Mouse (Mus musculus): ENCODE data around the gene Fcgr2b. TPM values are rescaled to one million over a fixed set of nuclear protein-coding genes. Genes with fewer than 3 reads are reported as not detected.
A peak's percentile ranks its signal among the peaks of the same experiment; 100 is the strongest.
"Not testable (repeated sequence)": the region's sequence is repeated elsewhere in the genome, so short reads cannot be mapped to it uniquely, and the experiment has no call there.

Gene Fcgr2b
- polyA plus RNA-seq, 1 experiment from 2014 or later, result not detected

DNA sequence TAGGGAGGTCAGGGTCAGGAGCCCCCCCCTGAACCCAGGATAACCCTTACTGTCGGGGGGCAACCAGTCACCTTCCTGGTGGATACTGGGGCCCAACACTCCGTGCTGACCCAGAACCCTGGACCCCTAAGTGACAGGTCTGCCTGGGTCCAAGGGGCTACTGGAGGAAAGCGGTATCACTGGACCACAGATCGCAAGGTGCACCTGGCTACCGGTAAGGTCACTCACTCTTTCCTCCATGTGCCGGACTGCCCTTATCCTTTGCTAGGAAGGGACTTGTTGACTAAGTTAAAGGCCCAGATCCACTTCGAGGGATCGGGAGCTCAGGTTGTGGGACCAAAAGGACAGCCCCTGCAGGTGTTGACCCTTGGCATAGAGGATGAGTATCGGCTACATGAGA lies 32.2 kb downstream of the Fcgr2b start:
- H3K27ac ChIP-seq (ENCODE audit: low read depth, low read length); ATAC-seq (ENCODE audit: low FRiP score); H3K9me3 ChIP-seq (ENCODE audit: control insufficient read depth, low read length); H3K27me3 ChIP-seq (ENCODE audit: control insufficient read depth, insufficient read depth, low read length); H3K4me3 ChIP-seq (ENCODE audit: low read depth, low read length); H3K36me3 ChIP-seq (ENCODE audit: control insufficient read depth, insufficient read depth, low read length); DNase-seq (ENCODE audit: low spot score, missing footprints); H3K4me2 ChIP-seq; H3K4me1 ChIP-seq (ENCODE audit: control insufficient read depth, insufficient read depth, low read length); H3K9ac ChIP-seq (ENCODE audit: low read length): not testable (repeated sequence)
- WGBS, result 92% methylated on average over 9 of the region's 9 CpGs

- Histone ChIP-seq H3K36me3 (ENCODE audit: control insufficient read depth, insufficient read depth, low read length) (no peaks in the 10 kb centered on the region), H3K27me3 (ENCODE audit: control insufficient read depth, insufficient read depth, low read length) (no peaks in the 10 kb centered on the region), H3K4me1 (ENCODE audit: control insufficient read depth, insufficient read depth, low read length) (no peaks in the 10 kb centered on the region), H3K4me3 (ENCODE audit: low read depth, low read length) (no peak overlapping the region), H3K27ac (ENCODE audit: low read depth, low read length) (no peak overlapping the region), H3K9me3 (ENCODE audit: control insufficient read depth, low read length) (peaks cover 2% of the 10 kb centered on the region; the same call in 1 of the 2 replicates), H3K4me2 (no peak overlapping the region), H3K9ac (ENCODE audit: low read length) (no peak overlapping the region)
- ATAC-seq (ENCODE audit: low FRiP score), result no peak
- 90% methylated on average over 12 of the region's 12 CpGs for WGBS
- no peak for DNase-seq (ENCODE audit: low spot score, missing footprints)
Observed at GRCm38 (mm10) chr1:170939255-170939654, 37.1 kb downstream of the Fcgr2b start.

- Histone ChIP-seq H3K27ac (ENCODE audit: low read depth, low read length) (no peak overlapping the region), H3K36me3 (ENCODE audit: control insufficient read depth, insufficient read depth, low read length) (no peaks in the 10 kb centered on the region), H3K27me3 (ENCODE audit: control insufficient read depth, insufficient read depth, low read length) (no peaks in the 10 kb centered on the region), H3K4me3 (ENCODE audit: low read depth, low read length) (no peak overlapping the region), H3K9me3 (ENCODE audit: control insufficient read depth, low read length) (no peaks in the 10 kb centered on the region), H3K4me1 (ENCODE audit: control insufficient read depth, insufficient read depth, low read length) (no peaks in the 10 kb centered on the region), H3K4me2 (no peak overlapping the region), H3K9ac (ENCODE audit: low read length) (no peak overlapping the region)
- DNase-seq (ENCODE audit: low spot score, missing footprints) (no peak), ATAC-seq (ENCODE audit: low FRiP score) (no peak)
- 92% methylated on average over 2 of the region's 2 CpGs for WGBS
Observed at GRCm38 (mm10) chr1:170934383-170934782, 42.0 kb downstream of the Fcgr2b start.

DNA sequence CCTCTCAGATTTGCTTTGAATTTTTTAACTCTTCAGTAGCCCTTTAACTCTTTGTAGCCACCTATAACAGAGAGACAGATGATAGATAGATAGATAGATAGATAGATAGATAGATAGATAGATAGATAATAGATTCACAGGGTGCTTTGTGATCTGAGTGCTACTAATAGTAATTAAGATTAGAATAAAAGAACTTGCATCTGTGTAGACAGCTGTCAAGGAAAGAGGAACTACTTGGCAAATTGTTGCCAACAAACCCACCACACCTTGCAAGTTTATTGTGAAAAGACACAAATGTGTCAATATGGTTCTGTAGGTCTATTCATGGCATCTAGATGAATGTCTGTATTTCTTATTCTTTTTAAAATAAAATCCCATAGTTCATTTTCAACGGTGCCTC lies 42.4 kb downstream of the Fcgr2b start:
- Histone ChIP-seq H3K9ac (ENCODE audit: low read length) (no peak overlapping the region), H3K27ac (ENCODE audit: low read depth, low read length) (no peak overlapping the region), H3K4me1 (ENCODE audit: control insufficient read depth, insufficient read depth, low read length) (no peaks in the 10 kb centered on the region), H3K36me3 (ENCODE audit: control insufficient read depth, insufficient read depth, low read length) (no peaks in the 10 kb centered on the region), H3K27me3 (ENCODE audit: control insufficient read depth, insufficient read depth, low read length) (no peaks in the 10 kb centered on the region), H3K4me2 (no peak overlapping the region), H3K9me3 (ENCODE audit: control insufficient read depth, low read length) (no peaks in the 10 kb centered on the region), H3K4me3 (ENCODE audit: low read depth, low read length) (no peak overlapping the region)
- ATAC-seq (ENCODE audit: low FRiP score) (no peak), DNase-seq (ENCODE audit: low spot score, missing footprints) (no peak)
- 83% methylated on average over 1 of the region's 1 CpGs for WGBS

DNA sequence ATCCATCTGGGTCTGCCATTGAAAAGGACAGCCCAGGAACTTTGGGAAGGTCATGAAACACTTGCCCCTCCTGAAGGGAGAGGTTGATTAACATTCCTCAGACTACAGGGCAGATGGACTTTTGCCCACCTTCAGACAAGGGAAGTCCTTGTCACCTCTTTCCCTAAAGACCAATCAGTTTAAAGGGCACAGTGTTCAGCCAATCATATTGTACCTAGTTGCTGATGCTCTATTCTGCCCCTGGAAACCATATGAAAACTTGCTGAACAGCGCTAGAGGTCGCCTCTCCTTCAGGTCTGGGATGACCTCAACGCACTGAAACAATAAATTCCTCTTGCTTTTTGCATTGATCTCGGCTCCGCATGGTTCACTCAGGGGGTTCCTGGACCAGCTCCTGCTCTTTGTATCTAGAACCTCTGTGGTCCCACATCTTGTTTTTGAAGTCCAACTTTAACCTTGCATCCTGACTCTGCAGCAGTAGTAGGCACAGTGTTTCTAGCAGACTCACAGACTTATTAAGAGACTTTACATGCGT lies 42.9 kb downstream of the Fcgr2b start:
- Histone ChIP-seq H3K9me3 (ENCODE audit: control insufficient read depth, low read length) (no peaks in the 10 kb centered on the region), H3K36me3 (ENCODE audit: control insufficient read depth, insufficient read depth, low read length) (no peaks in the 10 kb centered on the region), H3K27ac (ENCODE audit: low read depth, low read length) (no peak overlapping the region), H3K9ac (ENCODE audit: low read length) (no peak overlapping the region), H3K4me3 (ENCODE audit: low read depth, low read length) (no peak overlapping the region), H3K4me1 (ENCODE audit: control insufficient read depth, insufficient read depth, low read length) (no peaks in the 10 kb centered on the region), H3K27me3 (ENCODE audit: control insufficient read depth, insufficient read depth, low read length) (no peaks in the 10 kb centered on the region), H3K4me2 (no peak overlapping the region)
- ATAC-seq (ENCODE audit: low FRiP score) (no peak), DNase-seq (ENCODE audit: low spot score, missing footprints) (no peak)
- WGBS, result 73% methylated on average over 6 of the region's 6 CpGs

DNA sequence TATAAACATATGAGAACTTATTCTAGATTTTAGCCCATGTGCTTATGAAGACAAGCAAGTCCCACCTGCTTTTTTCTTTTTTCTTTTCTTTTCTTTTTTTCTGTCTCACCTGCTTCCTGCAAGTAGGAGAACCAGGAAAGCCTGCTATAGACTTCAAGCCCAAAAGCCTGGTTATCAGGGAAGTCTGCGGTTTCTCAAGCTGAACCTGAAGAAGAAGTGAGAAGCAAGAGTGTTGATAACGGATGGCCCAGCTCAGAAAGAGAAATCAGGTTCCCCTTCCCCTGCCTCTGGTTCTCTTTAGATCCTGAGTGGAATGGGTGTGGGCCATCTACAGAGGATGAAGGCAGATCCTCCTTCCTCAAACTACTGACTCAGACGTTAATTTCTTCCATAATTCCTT lies 44.3 kb downstream of the Fcgr2b start:
- ATAC-seq (ENCODE audit: low FRiP score) (no peak), DNase-seq (ENCODE audit: low spot score, missing footprints) (no peak)
- Histone ChIP-seq H3K4me2 (no peak overlapping the region), H3K4me3 (ENCODE audit: low read depth, low read length) (no peak overlapping the region), H3K9me3 (ENCODE audit: control insufficient read depth, low read length) (no peaks in the 10 kb centered on the region), H3K27ac (ENCODE audit: low read depth, low read length) (no peak overlapping the region), H3K36me3 (ENCODE audit: control insufficient read depth, insufficient read depth, low read length) (no peaks in the 10 kb centered on the region), H3K27me3 (ENCODE audit: control insufficient read depth, insufficient read depth, low read length) (no peaks in the 10 kb centered on the region), H3K9ac (ENCODE audit: low read length) (no peak overlapping the region), H3K4me1 (ENCODE audit: control insufficient read depth, insufficient read depth, low read length) (no peaks in the 10 kb centered on the region)
- WGBS, result 86% methylated on average over 3 of the region's 3 CpGs

- no peak overlapping the region for H3K4me2 ChIP-seq
- H3K27ac ChIP-seq (ENCODE audit: low read depth, low read length), result no peak overlapping the region
- H3K36me3 ChIP-seq (ENCODE audit: control insufficient read depth, insufficient read depth, low read length), result no peaks in the 10 kb centered on the region
- H3K27me3 ChIP-seq (ENCODE audit: control insufficient read depth, insufficient read depth, low read length), result no peaks in the 10 kb centered on the region
- no peak overlapping the region for H3K9ac ChIP-seq (ENCODE audit: low read length)
- H3K4me3 ChIP-seq (ENCODE audit: low read depth, low read length), result no peak overlapping the region
- DNase-seq (ENCODE audit: low spot score, missing footprints) (peak; percentile 64), ATAC-seq (ENCODE audit: low FRiP score) (no peak)
- H3K4me1 ChIP-seq (ENCODE audit: control insufficient read depth, insufficient read depth, low read length), result no peaks in the 10 kb centered on the region
- H3K9me3 ChIP-seq (ENCODE audit: control insufficient read depth, low read length), result no peaks in the 10 kb centered on the region
- 81% methylated on average over 4 of the region's 4 CpGs for WGBS
Observed at GRCm38 (mm10) chr1:170929245-170929644, 47.1 kb downstream of the Fcgr2b start.

GRCm38 (mm10) chr1:170928467-170928866 lies 47.9 kb downstream of the Fcgr2b start:
- DNase-seq (ENCODE audit: low spot score, missing footprints) (no peak), ATAC-seq (ENCODE audit: low FRiP score) (no peak)
- H3K36me3 ChIP-seq (ENCODE audit: control insufficient read depth, insufficient read depth, low read length), result no peaks in the 10 kb centered on the region
- H3K9ac ChIP-seq (ENCODE audit: low read length), result no peak overlapping the region
- H3K9me3 ChIP-seq (ENCODE audit: control insufficient read depth, low read length), result no peaks in the 10 kb centered on the region
- no peak overlapping the region for H3K4me3 ChIP-seq (ENCODE audit: low read depth, low read length)
- no peaks in the 10 kb centered on the region for H3K27me3 ChIP-seq (ENCODE audit: control insufficient read depth, insufficient read depth, low read length)
- H3K27ac ChIP-seq (ENCODE audit: low read depth, low read length), result no peak overlapping the region
- H3K4me2 ChIP-seq, result no peak overlapping the region
- WGBS, result 88% methylated on average over 2 of the region's 2 CpGs
- H3K4me1 ChIP-seq (ENCODE audit: control insufficient read depth, insufficient read depth, low read length), result no peaks in the 10 kb centered on the region

- H3K4me3 ChIP-seq (ENCODE audit: low read depth, low read length), result no peak within 1 kb of the TSS
- 80% methylated on average over 3 of the region's 3 CpGs for WGBS
- no peaks in the 10 kb centered on the region for H3K4me1 ChIP-seq (ENCODE audit: control insufficient read depth, insufficient read depth, low read length)
- DNase-seq (ENCODE audit: low spot score, missing footprints) (no peak), ATAC-seq (ENCODE audit: low FRiP score) (no peak)
- H3K27ac ChIP-seq (ENCODE audit: low read depth, low read length), result no peak within 1 kb of the TSS
- no peak within 1 kb of the TSS for H3K4me2 ChIP-seq
- no peaks in the 10 kb centered on the region for H3K27me3 ChIP-seq (ENCODE audit: control insufficient read depth, insufficient read depth, low read length)
- no peaks in the 10 kb centered on the region for H3K36me3 ChIP-seq (ENCODE audit: control insufficient read depth, insufficient read depth, low read length)
- no peak within 1 kb of the TSS for H3K9ac ChIP-seq (ENCODE audit: low read length)
- H3K9me3 ChIP-seq (ENCODE audit: control insufficient read depth, low read length), result no peaks in the 10 kb centered on the region
Observed at GRCm38 (mm10) chr1:170927378-170927777, 49.0 kb downstream of the Fcgr2b start, which contains the start of gene Fcrla. Gene Fcrla (minus strand): TSS chr1:170927583.
